Mouse (Mus musculus): ENCODE results near the gene Ndufa12. TPM values are rescaled to one million over a fixed set of nuclear protein-coding genes. Genes with fewer than 3 reads are reported as not detected.

The Ndufa12 gene
- polyA plus RNA-seq, 1 experiment = 97.1 TPM

DNA sequence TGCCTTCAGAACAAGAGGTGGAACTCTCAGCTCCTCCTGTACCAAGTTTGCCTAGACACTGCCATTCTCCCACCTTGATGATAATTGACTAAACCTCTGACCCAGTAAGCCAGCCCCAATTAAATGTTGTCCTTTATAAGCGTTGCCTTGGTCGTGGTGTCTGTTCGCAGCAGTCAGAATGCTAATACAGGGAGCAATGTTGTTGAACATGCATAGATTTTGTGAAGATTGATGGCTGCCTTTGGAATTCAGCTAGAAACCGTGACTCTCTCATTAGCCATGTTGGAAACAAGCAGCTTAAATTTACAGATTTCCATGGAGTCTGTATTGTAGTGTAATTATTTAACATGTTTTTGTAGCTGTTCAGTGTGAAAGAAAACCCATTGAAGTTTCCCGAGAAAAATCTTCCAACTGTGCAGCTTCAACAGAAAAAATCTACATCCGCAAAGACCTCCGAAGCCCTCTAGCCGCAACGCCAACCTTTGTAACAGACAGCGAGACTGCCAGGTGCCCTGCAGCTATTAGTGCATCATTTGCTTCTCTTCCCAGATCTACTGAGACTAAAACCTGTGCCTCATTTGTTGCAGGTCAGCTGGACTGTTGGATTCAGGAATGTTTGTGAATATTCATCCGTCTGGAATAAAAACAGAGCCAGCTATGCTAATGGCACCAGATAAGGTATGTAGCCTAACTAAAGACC is 31.3 kb upstream of the Ndufa12 start:
- H3K4me1 ChIP-seq (ENCODE audit: control insufficient read depth, insufficient read depth, low read length) = no peaks in the 10 kb centered on the region
- TF ChIP-seq POLR2A (IDR thresholded peaks at IDR 0.05; ENCODE audit: borderline replicate concordance, low read depth, low read length) = no peak
- no peak for TF ChIP-seq CTCF (IDR thresholded peaks at IDR 0.05; ENCODE audit: low read depth, low read length)
- H3K4me3 ChIP-seq (ENCODE audit: insufficient read depth, low read length) = no peak overlapping the region
- no peak overlapping the region for H3K27ac ChIP-seq (ENCODE audit: insufficient read depth, low read depth, low read length)

DNA sequence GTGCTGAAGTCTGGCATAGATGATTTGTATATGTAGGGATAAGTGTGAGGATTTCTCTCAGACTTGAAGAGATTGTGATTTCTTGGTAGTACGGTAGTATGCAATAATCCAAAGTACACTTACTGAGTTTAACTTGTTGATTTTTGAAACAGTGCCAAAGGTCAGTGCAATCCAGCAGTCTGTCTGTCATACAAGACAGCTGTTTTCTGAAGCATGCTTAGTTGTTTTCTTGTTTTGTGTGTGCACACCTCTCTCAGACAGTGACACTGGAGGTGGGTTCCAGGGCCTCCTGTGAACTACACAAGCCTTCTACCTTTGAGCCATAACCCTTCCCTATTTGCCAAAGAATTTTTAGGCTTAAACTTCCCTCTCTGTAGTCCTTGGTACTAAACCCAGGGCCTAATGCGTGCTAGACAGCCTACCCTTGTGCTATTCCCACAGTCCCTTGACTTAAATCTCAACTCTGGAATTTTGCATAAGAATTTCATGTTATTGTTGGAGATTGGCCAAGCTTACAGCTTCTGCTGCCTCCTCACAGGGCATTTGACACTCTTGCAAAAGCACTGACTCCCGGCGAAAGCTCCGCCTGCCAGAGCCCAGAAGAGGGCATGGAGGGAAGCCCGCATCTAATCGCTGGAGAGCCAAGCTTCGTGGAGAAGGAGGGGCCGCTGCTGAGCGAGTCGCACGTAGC is 26.9 kb upstream of the Ndufa12 start:
- Histone ChIP-seq H3K4me1 (ENCODE audit: control insufficient read depth, insufficient read depth, low read length) (no peaks in the 10 kb centered on the region), H3K27ac (ENCODE audit: insufficient read depth, low read depth, low read length) (no peak overlapping the region), H3K4me3 (ENCODE audit: insufficient read depth, low read length) (no peak overlapping the region)
- no peak for TF ChIP-seq POLR2A (IDR thresholded peaks at IDR 0.05; ENCODE audit: borderline replicate concordance, low read depth, low read length)
- no peak for TF ChIP-seq CTCF (IDR thresholded peaks at IDR 0.05; ENCODE audit: low read depth, low read length)

DNA sequence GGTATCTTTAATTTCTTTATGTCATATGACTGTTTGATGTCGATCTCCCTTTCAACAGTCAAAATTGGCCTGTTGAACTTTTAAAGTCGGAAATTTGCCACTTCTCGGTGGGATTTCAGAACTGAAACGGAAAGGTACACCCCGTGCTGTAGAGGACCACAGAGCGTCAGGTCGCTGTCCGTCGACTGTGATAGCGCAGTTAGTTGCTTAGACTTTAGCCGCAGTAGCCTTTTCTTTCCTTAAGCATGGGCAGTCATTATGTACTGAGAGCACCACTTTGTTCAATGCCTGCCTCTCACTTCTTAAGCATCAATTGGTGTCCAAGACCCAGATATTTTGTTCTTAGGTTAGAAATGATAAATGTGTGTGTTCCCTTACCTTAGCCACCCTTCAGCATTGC is 26.4 kb upstream of the Ndufa12 start:
- Histone ChIP-seq H3K4me1 (ENCODE audit: control insufficient read depth, insufficient read depth, low read length) (no peaks in the 10 kb centered on the region), H3K4me3 (ENCODE audit: insufficient read depth, low read length) (no peak overlapping the region), H3K27ac (ENCODE audit: insufficient read depth, low read depth, low read length) (no peak overlapping the region)
- TF ChIP-seq CTCF (IDR thresholded peaks at IDR 0.05; ENCODE audit: low read depth, low read length) = no peak
- no peak for TF ChIP-seq POLR2A (IDR thresholded peaks at IDR 0.05; ENCODE audit: borderline replicate concordance, low read depth, low read length)

DNA sequence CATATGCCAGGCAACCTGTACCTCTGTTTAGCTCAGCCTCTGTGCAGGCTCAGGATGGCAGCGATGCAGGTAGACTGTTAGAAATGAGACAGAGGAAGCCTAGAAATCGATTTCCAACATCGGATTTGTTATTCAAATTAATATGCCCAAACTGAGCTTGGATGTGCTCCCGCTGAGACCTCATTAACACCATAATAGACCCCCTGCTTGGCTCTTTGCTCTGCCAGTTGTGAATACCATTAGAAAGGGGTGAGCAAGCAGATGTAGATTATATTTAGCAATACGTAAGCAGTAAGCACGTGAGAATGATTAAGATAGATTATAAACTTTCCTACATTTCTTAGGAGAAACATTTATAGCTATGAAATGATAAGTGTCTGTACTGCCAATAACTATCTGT is 25.8 kb upstream of the Ndufa12 start:
- Histone ChIP-seq H3K4me3 (ENCODE audit: insufficient read depth, low read length) (no peak overlapping the region), H3K4me1 (ENCODE audit: control insufficient read depth, insufficient read depth, low read length) (no peaks in the 10 kb centered on the region), H3K27ac (ENCODE audit: insufficient read depth, low read depth, low read length) (no peak overlapping the region)
- TF ChIP-seq CTCF (IDR thresholded peaks at IDR 0.05; ENCODE audit: low read depth, low read length) = no peak
- no peak for TF ChIP-seq POLR2A (IDR thresholded peaks at IDR 0.05; ENCODE audit: borderline replicate concordance, low read depth, low read length)

DNA sequence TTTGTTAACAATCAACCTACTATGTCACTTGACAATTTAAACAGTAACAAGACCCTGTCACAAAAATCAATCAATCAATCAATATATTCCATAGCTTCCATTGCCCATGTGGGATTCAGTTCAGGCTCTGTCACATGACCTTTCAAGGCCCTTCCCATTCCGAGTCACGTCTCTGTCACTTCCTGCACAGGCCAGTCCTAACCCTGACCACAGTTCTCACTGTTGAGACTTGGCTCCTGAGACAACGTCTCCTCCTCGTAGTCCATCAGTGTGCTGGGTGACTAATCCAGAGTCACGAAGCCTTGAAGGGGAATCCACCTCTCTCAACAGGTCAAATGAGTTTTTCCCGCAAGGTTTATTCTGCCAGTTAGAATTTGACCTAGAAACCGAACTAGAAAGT is 23.9 kb upstream of the Ndufa12 start:
- TF ChIP-seq POLR2A (IDR thresholded peaks at IDR 0.05; ENCODE audit: borderline replicate concordance, low read depth, low read length) (no peak), CTCF (IDR thresholded peaks at IDR 0.05; ENCODE audit: low read depth, low read length) (no peak)
- no peak overlapping the region for H3K4me3 ChIP-seq (ENCODE audit: insufficient read depth, low read length)
- no peak overlapping the region for H3K27ac ChIP-seq (ENCODE audit: insufficient read depth, low read depth, low read length)
- H3K4me1 ChIP-seq (ENCODE audit: control insufficient read depth, insufficient read depth, low read length) = no peaks in the 10 kb centered on the region

DNA sequence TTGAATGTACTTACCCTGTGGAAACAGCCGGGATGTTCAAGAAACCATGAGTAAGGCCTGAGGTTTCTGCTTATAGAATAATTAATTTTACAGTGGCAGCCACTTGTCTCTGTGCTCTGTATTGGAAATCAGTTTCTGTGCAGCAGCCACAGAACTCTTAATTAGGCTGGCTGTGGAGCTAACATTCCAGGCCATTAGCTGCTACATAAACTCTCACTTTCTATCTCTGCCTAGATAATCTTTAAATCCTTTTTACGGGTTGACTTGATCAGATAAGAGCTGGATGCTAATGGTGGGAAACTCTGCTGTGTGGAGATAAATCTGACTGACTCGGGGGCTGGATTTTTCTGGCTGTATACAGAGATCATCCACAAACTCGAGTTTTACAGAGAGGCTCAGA is 15.3 kb upstream of the Ndufa12 start:
- TF ChIP-seq POLR2A (IDR thresholded peaks at IDR 0.05; ENCODE audit: borderline replicate concordance, low read depth, low read length) (no peak), CTCF (IDR thresholded peaks at IDR 0.05; ENCODE audit: low read depth, low read length) (no peak)
- no peak overlapping the region for H3K4me3 ChIP-seq (ENCODE audit: insufficient read depth, low read length)

DNA sequence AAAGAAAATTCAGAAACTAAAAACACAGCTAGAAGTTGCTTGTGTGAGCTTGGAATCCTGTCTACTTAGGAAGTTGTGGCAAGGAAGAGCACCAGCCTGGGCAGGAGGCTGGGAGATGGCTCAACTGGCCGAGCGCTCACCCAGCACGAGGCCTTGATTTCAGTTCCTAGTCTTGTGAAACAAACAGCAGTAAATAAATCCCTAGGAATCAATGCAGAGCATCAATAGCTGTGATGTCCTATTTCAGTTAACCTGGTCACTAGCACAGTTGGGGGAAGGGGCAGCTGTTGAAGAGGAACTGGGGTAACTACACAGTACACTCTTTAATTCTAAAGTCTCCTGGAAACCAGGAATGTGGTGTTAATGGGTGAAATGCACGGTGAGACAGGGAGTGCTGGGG is 6.5 kb downstream of the Ndufa12 start:
- Histone ChIP-seq H3K4me1 (ENCODE audit: control insufficient read depth, insufficient read depth, low read length) (no peaks in the 10 kb centered on the region), H3K4me3 (ENCODE audit: insufficient read depth, low read length) (no peak overlapping the region), H3K27ac (ENCODE audit: insufficient read depth, low read depth, low read length) (no peak overlapping the region)
- no peak for TF ChIP-seq POLR2A (IDR thresholded peaks at IDR 0.05; ENCODE audit: borderline replicate concordance, low read depth, low read length)
- TF ChIP-seq CTCF (IDR thresholded peaks at IDR 0.05; ENCODE audit: low read depth, low read length) = no peak

More for the DNA sequence above, 15.3 kb upstream of the Ndufa12 start:
- Histone ChIP-seq H3K27ac (ENCODE audit: insufficient read depth, low read depth, low read length) (no peak overlapping the region), H3K4me1 (ENCODE audit: control insufficient read depth, insufficient read depth, low read length) (no peaks in the 10 kb centered on the region)

DNA sequence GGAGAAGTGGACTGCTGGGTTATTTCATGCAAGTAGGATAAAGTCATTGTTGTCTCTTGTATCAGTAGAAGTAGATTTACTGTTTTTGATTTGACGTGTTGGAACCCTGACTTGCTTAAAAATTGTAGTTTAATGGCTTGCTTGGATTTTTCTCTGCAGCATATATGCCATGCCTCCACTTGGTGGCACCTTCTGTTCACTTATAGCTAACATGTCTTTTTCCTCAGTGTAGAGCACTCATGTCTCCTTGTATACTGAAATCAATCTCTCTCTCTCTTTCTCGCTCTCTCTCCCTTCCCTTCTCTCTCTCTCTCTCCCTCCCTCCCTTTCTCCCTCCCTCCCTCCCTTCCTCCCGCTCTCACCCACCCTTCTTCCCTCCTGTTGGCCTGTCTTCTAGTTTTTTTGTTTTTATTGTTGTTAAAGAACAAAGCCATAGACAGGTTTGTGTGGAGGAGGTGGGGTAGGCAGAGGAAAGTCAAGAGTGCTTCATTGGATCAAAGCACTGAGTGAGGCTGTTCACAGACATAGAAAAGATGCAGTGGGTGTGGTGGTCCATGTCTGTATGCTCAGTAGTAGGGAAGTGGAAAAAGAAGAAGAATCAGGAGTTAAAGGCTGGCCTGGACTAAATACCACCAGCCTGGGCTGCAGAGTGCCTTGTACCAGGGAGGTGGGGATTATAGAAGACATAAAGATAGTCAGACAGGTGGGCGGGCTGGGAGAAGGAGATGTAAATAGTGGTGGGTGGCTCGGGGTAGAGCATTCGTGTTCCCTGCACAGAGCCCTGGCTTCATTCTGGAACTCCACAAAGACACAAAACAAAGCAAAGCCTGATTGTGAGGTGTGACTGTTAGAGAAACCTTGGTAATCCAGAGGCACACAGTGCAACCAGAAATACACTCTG is 12.4 kb downstream of the Ndufa12 start:
- TF ChIP-seq CTCF (IDR thresholded peaks at IDR 0.05; ENCODE audit: low read depth, low read length) (no peak), POLR2A (IDR thresholded peaks at IDR 0.05; ENCODE audit: borderline replicate concordance, low read depth, low read length) (no peak)
- Histone ChIP-seq H3K4me3 (ENCODE audit: insufficient read depth, low read length) (no peak overlapping the region), H3K4me1 (ENCODE audit: control insufficient read depth, insufficient read depth, low read length) (peaks cover 18% of the 10 kb centered on the region), H3K27ac (ENCODE audit: insufficient read depth, low read depth, low read length) (no peak overlapping the region)

DNA sequence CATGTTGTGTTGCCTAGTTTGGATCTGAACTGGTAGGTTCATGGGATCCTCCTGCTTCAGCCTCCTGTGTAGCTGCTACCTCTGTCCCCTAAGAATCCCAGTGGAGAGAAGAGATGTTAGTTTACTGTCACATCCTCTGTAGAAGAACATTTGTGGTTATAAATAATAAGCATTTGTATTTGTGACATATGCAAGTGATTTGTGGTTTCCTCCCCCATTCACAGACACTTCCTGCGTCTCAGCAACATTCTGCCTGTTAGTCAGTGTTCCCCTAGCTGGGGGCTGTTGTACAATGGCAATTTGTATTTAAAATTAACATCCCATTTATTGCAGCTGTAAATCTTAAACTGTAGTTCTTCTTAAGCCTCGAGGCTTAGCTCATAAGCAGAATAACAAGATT is 13.2 kb downstream of the Ndufa12 start:
- peaks cover 18% of the 10 kb centered on the region for H3K4me1 ChIP-seq (ENCODE audit: control insufficient read depth, insufficient read depth, low read length)
- TF ChIP-seq CTCF (IDR thresholded peaks at IDR 0.05; ENCODE audit: low read depth, low read length) (no peak), POLR2A (IDR thresholded peaks at IDR 0.05; ENCODE audit: borderline replicate concordance, low read depth, low read length) (no peak)
- H3K4me3 ChIP-seq (ENCODE audit: insufficient read depth, low read length) = no peak overlapping the region
- H3K27ac ChIP-seq (ENCODE audit: insufficient read depth, low read depth, low read length) = no peak overlapping the region
